Comparison of ENCODE assay signal across 7 mouse cellular contexts in genomic region chr11:69418481-69419442, GRCm38 (mm10). TPM values are rescaled to one million over a fixed set of nuclear protein-coding genes. Genes with fewer than 3 reads are reported as not detected.
DNase-seq lines count a peak whose midpoint lies in the region; ATAC-seq and TF ChIP-seq lines count a peak whose summit lies in the region.

No protein-coding gene starts in this region.

- H3K27ac ChIP-seq in embryonic facial prominence, embryonic 11.5 days (replicated peaks; ENCODE audit: low read depth, low read length) = peak overlapping the region; percentile 99
- H3K27ac ChIP-seq in intestine, postnatal 0 days (ENCODE audit: low read depth, low read length) = peak overlapping the region; percentile 95
- H3K27ac ChIP-seq in midbrain, embryonic 11.5 days (ENCODE audit: low read depth, low read length) = peak overlapping the region; percentile 99

- WGBS in embryonic facial prominence, embryonic 11.5 days = under 1% methylated on average over 45 of the region's 45 CpGs
- WGBS in intestine, postnatal 0 days = under 1% methylated on average over 45 of the region's 45 CpGs
- WGBS in midbrain, embryonic 11.5 days = under 1% methylated on average over 43 of the region's 45 CpGs

- H3K4me2 ChIP-seq in embryonic facial prominence, embryonic 11.5 days (ENCODE audit: low read depth, low read length) = peak overlapping the region; percentile 72
- peak overlapping the region; percentile 86 for H3K4me2 ChIP-seq in intestine, postnatal 0 days (replicated peaks; ENCODE audit: low read depth)
- peak overlapping the region; percentile 69 for H3K4me2 ChIP-seq in midbrain, embryonic 11.5 days

- peak; percentile 89 for ATAC-seq in embryonic facial prominence, embryonic 11.5 days (replicated peaks; ENCODE audit: insufficient number of reproducible peaks, low FRiP score, low TSS enrichment, low read depth)
- ATAC-seq in granulocyte monocyte progenitor cell, adult 5-6 weeks (replicated peaks; ENCODE audit: poor library complexity, severe bottlenecking) = peak; percentile 64
- peak; percentile 77 for ATAC-seq in intestine, postnatal 0 days
- ATAC-seq in midbrain, embryonic 11.5 days (ENCODE audit: low FRiP score) = peak; percentile 87

- H3K4me3 ChIP-seq in embryonic facial prominence, embryonic 11.5 days (ENCODE audit: low read depth, low read length) = peak overlapping the region; percentile 41
- peak overlapping the region; percentile 47 for H3K4me3 ChIP-seq in intestine, postnatal 0 days (ENCODE audit: low read depth, low read length)
- peak overlapping the region; percentile 84 for H3K4me3 ChIP-seq in midbrain, embryonic 11.5 days (ENCODE audit: low read depth, low read length)

- intact Hi-C loops in left cerebral cortex, postnatal 4 days (cut with DNase I) = no loop called here

- no peaks in the 10 kb centered on the region for H3K9me3 ChIP-seq in embryonic facial prominence, embryonic 11.5 days (replicated peaks; ENCODE audit: control insufficient read depth, low read length)
- no peaks in the 10 kb centered on the region for H3K9me3 ChIP-seq in intestine, postnatal 0 days (ENCODE audit: control insufficient read depth)
- no peaks in the 10 kb centered on the region for H3K9me3 ChIP-seq in midbrain, embryonic 11.5 days (ENCODE audit: control insufficient read depth, low read length)

- TF ChIP-seq CTCF in intestine, postnatal 0 days (IDR thresholded peaks at IDR 0.05; ENCODE audit: low read depth) = no peak; the same call in 1 of the 2 replicates

- H3K9ac ChIP-seq in embryonic facial prominence, embryonic 11.5 days (replicated peaks; ENCODE audit: low read length) = peak overlapping the region; percentile 53
- peak overlapping the region; percentile 47 for H3K9ac ChIP-seq in intestine, postnatal 0 days (ENCODE audit: low read depth, low read length)
- peak overlapping the region; percentile 65 for H3K9ac ChIP-seq in midbrain, embryonic 11.5 days (ENCODE audit: low read length)

- DNase-seq in adrenal gland, postnatal 10 days = peak; percentile 95
- DNase-seq in embryonic facial prominence, embryonic 11.5 days (ENCODE audit: low spot score) = peak; percentile 98
- DNase-seq in left cerebral cortex, postnatal 4 days = peak; percentile 95
- DNase-seq in midbrain, embryonic 11.5 days (ENCODE audit: low spot score, missing footprints) = peak; percentile 99
- DNase-seq in right cerebral cortex, postnatal 4 days = peak; percentile 90

- peaks cover 11% of the 10 kb centered on the region for H3K27me3 ChIP-seq in embryonic facial prominence, embryonic 11.5 days (ENCODE audit: control insufficient read depth, insufficient read depth, low read length)
- peaks cover 9% of the 10 kb centered on the region; the same call in 1 of the 2 replicates for H3K27me3 ChIP-seq in intestine, postnatal 0 days (replicated peaks; ENCODE audit: control insufficient read depth, insufficient read depth, low read length)
- H3K27me3 ChIP-seq in midbrain, embryonic 11.5 days (ENCODE audit: control insufficient read depth, insufficient read depth, low read length) = peaks cover 22% of the 10 kb centered on the region

- peaks cover 8% of the 10 kb centered on the region for H3K4me1 ChIP-seq in embryonic facial prominence, embryonic 11.5 days (ENCODE audit: control insufficient read depth, insufficient read depth, low read length)
- peaks cover 16% of the 10 kb centered on the region for H3K4me1 ChIP-seq in intestine, postnatal 0 days (replicated peaks; ENCODE audit: control insufficient read depth, insufficient read depth, low read length)
- H3K4me1 ChIP-seq in midbrain, embryonic 11.5 days (ENCODE audit: control insufficient read depth, insufficient read depth, low read length) = peaks cover 44% of the 10 kb centered on the region

- no peaks in the 10 kb centered on the region for H3K36me3 ChIP-seq in embryonic facial prominence, embryonic 11.5 days (replicated peaks; ENCODE audit: control insufficient read depth, insufficient read depth, low read depth, low read length)
- H3K36me3 ChIP-seq in intestine, postnatal 0 days (ENCODE audit: control insufficient read depth, insufficient read depth) = no peaks in the 10 kb centered on the region
- no peaks in the 10 kb centered on the region for H3K36me3 ChIP-seq in midbrain, embryonic 11.5 days (ENCODE audit: control insufficient read depth, insufficient read depth, low read length)

RNA-seq across cellular contexts. Expression of gene Kdm6b, which starts 5.3 kb away (rescaled TPM):
- total RNA-seq in adrenal gland, postnatal 10 days (2021) = 10 to 100 TPM; 49.0 to 53.4 TPM
- 25.9 and 26.2 TPM in 2 replicates for polyA plus RNA-seq in embryonic facial prominence, embryonic 11.5 days (2014; fragmentation: Nextera tagmentation; extraction: Ambion mirVana)
- 12.1 and 14.4 TPM in 2 replicates for total RNA-seq in granulocyte monocyte progenitor cell, adult 5-6 weeks (2014; fragmentation: Nextera tagmentation)
- total RNA-seq in granulocyte monocyte progenitor cell, adult 5-6 weeks (2017) = 0.99 and 2.8 TPM in 2 replicates
- polyA plus RNA-seq in intestine, postnatal 0 days (2015; fragmentation: Nextera tagmentation; extraction: Ambion mirVana) = 18.2 and 23.6 TPM in 2 replicates
- total RNA-seq in left cerebral cortex, postnatal 4 days (2021) = 10 to 100 TPM; 77.2 to 85.8 TPM
- 30.2 and 31.7 TPM in 2 replicates for polyA plus RNA-seq in midbrain, embryonic 11.5 days (2014; fragmentation: Nextera tagmentation; extraction: Ambion mirVana)

RNA-seq across cellular contexts. Expression of gene Tmem88, which starts 20.7 kb away (rescaled TPM):
- 10 to 100 TPM; 29.1 to 33.0 TPM for total RNA-seq in adrenal gland, postnatal 10 days (2021)
- polyA plus RNA-seq in embryonic facial prominence, embryonic 11.5 days (2014; fragmentation: Nextera tagmentation; extraction: Ambion mirVana) = 13.6 and 18.1 TPM in 2 replicates
- not detected in 2 replicates for total RNA-seq in granulocyte monocyte progenitor cell, adult 5-6 weeks (2014; fragmentation: Nextera tagmentation)
- total RNA-seq in granulocyte monocyte progenitor cell, adult 5-6 weeks (2017) = 0.56 TPM in 1 of 2 replicates, not detected in the other
- 24.1 and 24.9 TPM in 2 replicates for polyA plus RNA-seq in intestine, postnatal 0 days (2015; fragmentation: Nextera tagmentation; extraction: Ambion mirVana)
- 1 to 10 TPM; 3.1 to 4.2 TPM for total RNA-seq in left cerebral cortex, postnatal 4 days (2021)
- 11.9 and 13.1 TPM in 2 replicates for polyA plus RNA-seq in midbrain, embryonic 11.5 days (2014; fragmentation: Nextera tagmentation; extraction: Ambion mirVana)

RNA-seq across cellular contexts. Expression of gene Cyb5d1, which starts 23.3 kb away (rescaled TPM):
- 10 to 100 TPM; 32.4 to 38.9 TPM for total RNA-seq in adrenal gland, postnatal 10 days (2021)
- 33.3 TPM in 2 replicates for polyA plus RNA-seq in embryonic facial prominence, embryonic 11.5 days (2014; fragmentation: Nextera tagmentation; extraction: Ambion mirVana)
- 22.8 and 25.2 TPM in 2 replicates for total RNA-seq in granulocyte monocyte progenitor cell, adult 5-6 weeks (2014; fragmentation: Nextera tagmentation)
- total RNA-seq in granulocyte monocyte progenitor cell, adult 5-6 weeks (2017) = 32.7 and 38.2 TPM in 2 replicates
- 8.6 and 8.9 TPM in 2 replicates for polyA plus RNA-seq in intestine, postnatal 0 days (2015; fragmentation: Nextera tagmentation; extraction: Ambion mirVana)
- total RNA-seq in left cerebral cortex, postnatal 4 days (2021) = 10 to 100 TPM; 36.3 to 41.1 TPM
- 44.6 and 50.5 TPM in 2 replicates for polyA plus RNA-seq in midbrain, embryonic 11.5 days (2014; fragmentation: Nextera tagmentation; extraction: Ambion mirVana)

RNA-seq across cellular contexts. Expression of gene Naa38, which starts 23.5 kb away (rescaled TPM):
- total RNA-seq in adrenal gland, postnatal 10 days (2021) = 100 to 1,000 TPM; 124 to 138 TPM
- 123 and 135 TPM in 2 replicates for polyA plus RNA-seq in embryonic facial prominence, embryonic 11.5 days (2014; fragmentation: Nextera tagmentation; extraction: Ambion mirVana)
- total RNA-seq in granulocyte monocyte progenitor cell, adult 5-6 weeks (2014; fragmentation: Nextera tagmentation) = 164 and 170 TPM in 2 replicates
- total RNA-seq in granulocyte monocyte progenitor cell, adult 5-6 weeks (2017) = 112 and 181 TPM in 2 replicates
- polyA plus RNA-seq in intestine, postnatal 0 days (2015; fragmentation: Nextera tagmentation; extraction: Ambion mirVana) = 159 and 164 TPM in 2 replicates
- total RNA-seq in left cerebral cortex, postnatal 4 days (2021) = 10 to 100 TPM; 60.2 to 63.9 TPM
- polyA plus RNA-seq in midbrain, embryonic 11.5 days (2014; fragmentation: Nextera tagmentation; extraction: Ambion mirVana) = 120 and 130 TPM in 2 replicates

RNA-seq across cellular contexts. Expression of gene Chd3, which starts 49.6 kb away (rescaled TPM):
- total RNA-seq in adrenal gland, postnatal 10 days (2021) = 100 to 1,000 TPM in 1 of 2 experiments, 10 to 100 TPM in 1; 93.8 to 128 TPM
- polyA plus RNA-seq in embryonic facial prominence, embryonic 11.5 days (2014; fragmentation: Nextera tagmentation; extraction: Ambion mirVana) = 48.0 and 52.1 TPM in 2 replicates
- 37.0 and 59.8 TPM in 2 replicates for total RNA-seq in granulocyte monocyte progenitor cell, adult 5-6 weeks (2014; fragmentation: Nextera tagmentation)
- total RNA-seq in granulocyte monocyte progenitor cell, adult 5-6 weeks (2017) = 26.9 and 37.7 TPM in 2 replicates
- polyA plus RNA-seq in intestine, postnatal 0 days (2015; fragmentation: Nextera tagmentation; extraction: Ambion mirVana) = 19.4 and 24.8 TPM in 2 replicates
- 100 to 1,000 TPM; 552 to 572 TPM for total RNA-seq in left cerebral cortex, postnatal 4 days (2021)
- 38.2 and 39.4 TPM in 2 replicates for polyA plus RNA-seq in midbrain, embryonic 11.5 days (2014; fragmentation: Nextera tagmentation; extraction: Ambion mirVana)

Comparison
In these comparisons a context has a peak if more than half of its experiments do, and no peak if none do; other contexts are left out.
1. Peak in every context shown above with its lines: DNase-seq, ATAC-seq, H3K4me3 ChIP-seq and H3K27ac ChIP-seq.
2. RNA of gene Tmem88, which starts 20.7 kb away (total RNA-seq): 29.1 to 33.0 TPM in adrenal gland, postnatal 10 days; 3.1 to 4.2 TPM in left cerebral cortex, postnatal 4 days and 0.56 TPM in granulocyte monocyte progenitor cell, adult 5-6 weeks; every median in the first group is over 4 times any median in the second.